9 mouse cellular contexts compared by ENCODE assay signal in genomic region chr4:84545204-84545871, GRCm38 (mm10).
DNase-seq lines count a peak whose midpoint lies in the region; ATAC-seq lines count a peak whose summit lies in the region.
"Had no signal": no experiment of that assay in that cellular context is flagged by ENCODE, and none has a peak within 500 bp of the region (broad histone marks: within the 10 kb centered on the region; RNA-seq: fewer than 3 reads in every experiment).

No protein-coding gene starts in this region.

- under 1% methylated on average over 59 of the region's 62 CpGs for WGBS in intestine, embryonic 16.5 days
- under 1% methylated on average over 61 of the region's 62 CpGs for WGBS in limb, embryonic 12.5 days
- WGBS in midbrain, embryonic 11.5 days, result 1% methylated on average over 62 of the region's 62 CpGs
- 0% methylated on average over 62 of the region's 62 CpGs for WGBS in stomach, embryonic 15.5 days

- H3K4me1 ChIP-seq in intestine, embryonic 16.5 days (ENCODE audit: control insufficient read depth, insufficient read depth, low read length), result no peaks in the 10 kb centered on the region
- peaks cover 32% of the 10 kb centered on the region for H3K4me1 ChIP-seq in limb, embryonic 12.5 days (replicated peaks)
- peaks cover 5% of the 10 kb centered on the region; the same call in 1 of the 2 replicates for H3K4me1 ChIP-seq in midbrain, embryonic 11.5 days (ENCODE audit: control insufficient read depth, insufficient read depth, low read length)
- H3K4me1 ChIP-seq in stomach, embryonic 15.5 days, result peaks cover 3% of the 10 kb centered on the region; the same call in 1 of the 2 replicates

- ATAC-seq in granulocyte monocyte progenitor cell, adult 5-6 weeks (replicated peaks; ENCODE audit: poor library complexity, severe bottlenecking), result peak; percentile 98
- ATAC-seq in intestine, embryonic 16.5 days, result peak; percentile 90
- ATAC-seq in limb, embryonic 12.5 days (ENCODE audit: insufficient number of reproducible peaks, insufficient read depth, low FRiP score, low TSS enrichment, low read depth), result peak; percentile 75; the same call in 1 of the 2 replicates
- ATAC-seq in midbrain, embryonic 11.5 days (ENCODE audit: low FRiP score), result peak; percentile 91
- ATAC-seq in stomach, embryonic 15.5 days (ENCODE audit: insufficient read depth, low FRiP score, low read depth), result peak; percentile 82

- peak overlapping the region; percentile 76 for H3K4me2 ChIP-seq in intestine, embryonic 16.5 days (ENCODE audit: low read depth, low read length)
- peak overlapping the region; percentile 74 for H3K4me2 ChIP-seq in limb, embryonic 12.5 days
- peak overlapping the region; percentile 76 for H3K4me2 ChIP-seq in midbrain, embryonic 11.5 days
- peak overlapping the region; percentile 73 for H3K4me2 ChIP-seq in stomach, embryonic 15.5 days

- H3K4me3 ChIP-seq in intestine, embryonic 16.5 days (ENCODE audit: low read length), result peak overlapping the region; percentile 66
- peak overlapping the region; percentile 72 for H3K4me3 ChIP-seq in limb, embryonic 12.5 days (replicated peaks)
- peak overlapping the region; percentile 54 for H3K4me3 ChIP-seq in midbrain, embryonic 11.5 days (ENCODE audit: low read depth, low read length)
- peak overlapping the region; percentile 55 for H3K4me3 ChIP-seq in stomach, embryonic 15.5 days (replicated peaks)

- no peaks in the 10 kb centered on the region for H3K9me3 ChIP-seq in intestine, embryonic 16.5 days (ENCODE audit: control insufficient read depth, low read length)
- no peaks in the 10 kb centered on the region for H3K9me3 ChIP-seq in limb, embryonic 12.5 days
- no peaks in the 10 kb centered on the region for H3K9me3 ChIP-seq in midbrain, embryonic 11.5 days (ENCODE audit: control insufficient read depth, low read length)
- H3K9me3 ChIP-seq in stomach, embryonic 15.5 days, result no peaks in the 10 kb centered on the region

- H3K9ac ChIP-seq in intestine, embryonic 16.5 days (ENCODE audit: low read depth, low read length), result peak overlapping the region; percentile 78
- H3K9ac ChIP-seq in limb, embryonic 12.5 days (replicated peaks), result peak overlapping the region; percentile 94
- peak overlapping the region; percentile 78 for H3K9ac ChIP-seq in midbrain, embryonic 11.5 days (ENCODE audit: low read length)
- peak overlapping the region; percentile 65 for H3K9ac ChIP-seq in stomach, embryonic 15.5 days

- no peaks in the 10 kb centered on the region for H3K36me3 ChIP-seq in intestine, embryonic 16.5 days (ENCODE audit: control insufficient read depth, insufficient read depth, low read length)
- H3K36me3 ChIP-seq in limb, embryonic 12.5 days, result no peaks in the 10 kb centered on the region
- no peaks in the 10 kb centered on the region for H3K36me3 ChIP-seq in midbrain, embryonic 11.5 days (ENCODE audit: control insufficient read depth, insufficient read depth, low read length)
- H3K36me3 ChIP-seq in stomach, embryonic 15.5 days, result no peaks in the 10 kb centered on the region

- H3K27ac ChIP-seq in intestine, embryonic 16.5 days (ENCODE audit: low read length), result peak overlapping the region; percentile 70
- peak overlapping the region; percentile 95 for H3K27ac ChIP-seq in limb, embryonic 12.5 days
- H3K27ac ChIP-seq in midbrain, embryonic 11.5 days (ENCODE audit: low read depth, low read length), result peak overlapping the region; percentile 54; the same call in 1 of the 2 replicates
- peak overlapping the region; percentile 83 for H3K27ac ChIP-seq in stomach, embryonic 15.5 days

- no peaks in the 10 kb centered on the region for H3K27me3 ChIP-seq in intestine, embryonic 16.5 days (replicated peaks; ENCODE audit: control insufficient read depth, insufficient read depth, low read length)
- no peaks in the 10 kb centered on the region for H3K27me3 ChIP-seq in limb, embryonic 12.5 days
- peaks cover 15% of the 10 kb centered on the region for H3K27me3 ChIP-seq in midbrain, embryonic 11.5 days (ENCODE audit: control insufficient read depth, insufficient read depth, low read length)
- H3K27me3 ChIP-seq in stomach, embryonic 15.5 days (replicated peaks), result no peaks in the 10 kb centered on the region
- H3K27me3 ChIP-seq: CH12.LX had no signal

- DNase-seq in left cerebral cortex, adult 18-20 months (ENCODE audit: low spot score in 2 of 2), result peak; percentile 8 to 25
- no peak for DNase-seq in left cerebral cortex, adult 11 months (ENCODE audit: low spot score)
- peak; percentile 89 for DNase-seq in embryo, embryonic 11 days
- DNase-seq in midbrain, embryonic 11.5 days (ENCODE audit: low spot score, missing footprints), result peak; percentile 97
